Comparison of ENCODE assay signal across 8 mouse cellular contexts in the genomic region with DNA sequence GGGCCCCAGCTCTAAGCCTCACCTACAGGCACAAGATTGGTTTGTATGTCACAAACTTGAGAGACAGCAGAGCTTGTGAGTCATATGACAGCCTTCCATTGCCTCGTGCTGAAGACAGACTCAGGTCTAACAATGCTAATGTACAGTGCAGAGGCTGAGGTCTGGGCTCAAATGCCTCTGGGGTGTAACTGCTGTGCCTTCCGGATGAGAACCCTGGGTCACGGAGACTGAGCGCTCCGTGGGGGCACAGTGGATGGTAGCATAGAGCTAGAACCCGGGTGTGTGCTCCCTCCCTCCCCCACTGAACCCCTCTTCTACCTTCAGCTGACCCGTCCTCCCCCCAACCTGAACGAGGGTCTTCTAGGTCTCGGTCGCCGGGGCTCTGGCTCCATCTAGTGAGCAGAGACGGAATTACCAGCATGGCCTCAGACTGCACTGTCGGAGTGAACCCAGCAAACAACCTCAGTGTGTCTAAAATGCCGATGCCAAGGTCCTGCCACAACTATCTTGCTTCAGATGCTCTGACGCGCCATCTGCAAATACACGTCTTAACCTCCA.
DNase-seq lines count a peak whose midpoint lies in the region; ATAC-seq and TF ChIP-seq lines count a peak whose summit lies in the region.

No protein-coding gene starts in this region.

- TF ChIP-seq POLR2A in spleen, adult 2 months (IDR thresholded peaks at IDR 0.05; ENCODE audit: low read depth, low read length): no peak

- H3K4me1 ChIP-seq in spleen, adult 2 months (ENCODE audit: control insufficient read depth, insufficient read depth, insufficient read length): peaks cover 34% of the 10 kb centered on the region; the same call in 1 of the 2 replicates
- H3K4me1 ChIP-seq in kidney, embryonic 15.5 days: peaks cover 12% of the 10 kb centered on the region
- peaks cover 4% of the 10 kb centered on the region; the same call in 1 of the 2 replicates for H3K4me1 ChIP-seq in liver, postnatal 0 days (ENCODE audit: insufficient read depth)
- H3K4me1 ChIP-seq in neural tube, embryonic 15.5 days: peaks cover 6% of the 10 kb centered on the region

- peak in 1 of 2 experiments; percentile 59 for DNase-seq in spleen, adult 2 months (ENCODE audit: low read depth in 1 of 2, low spot score in 2 of 2)
- DNase-seq in spleen, postnatal 36 days (ENCODE audit: low spot score in 2 of 2): no peak
- peak; percentile 46 to 55 for DNase-seq in cerebellum, postnatal 36 days
- DNase-seq in gastrocnemius, postnatal 4 days (ENCODE audit: low spot score in 2 of 2): peak; percentile 35 to 43
- DNase-seq in liver, postnatal 0 days: peak; percentile 62
- DNase-seq in urinary bladder, postnatal 14 days (ENCODE audit: low spot score): peak; percentile 44

- no peaks in the 10 kb centered on the region for H3K36me3 ChIP-seq in spleen, adult 2 months (ENCODE audit: control insufficient read depth, insufficient read depth, low read length)
- no peaks in the 10 kb centered on the region for H3K36me3 ChIP-seq in kidney, embryonic 15.5 days
- no peaks in the 10 kb centered on the region for H3K36me3 ChIP-seq in liver, postnatal 0 days (replicated peaks; ENCODE audit: insufficient read depth, low read length)
- H3K36me3 ChIP-seq in neural tube, embryonic 15.5 days: no peaks in the 10 kb centered on the region

- H3K9ac ChIP-seq in kidney, embryonic 15.5 days: no peak overlapping the region
- no peak overlapping the region for H3K9ac ChIP-seq in liver, postnatal 0 days (replicated peaks)
- 0 out of 2 replicates have a peak overlapping the region, but pooled peaks have one; percentile 29 for H3K9ac ChIP-seq in neural tube, embryonic 15.5 days (replicated peaks)

- H3K4me2 ChIP-seq in kidney, embryonic 15.5 days: peak overlapping the region; percentile 45
- H3K4me2 ChIP-seq in liver, postnatal 0 days (ENCODE audit: low read depth, low read length): 0 out of 2 replicates have a peak overlapping the region, but pooled peaks have one; percentile 2
- H3K4me2 ChIP-seq in neural tube, embryonic 15.5 days: peak overlapping the region; percentile 52

- ATAC-seq in kidney, embryonic 15.5 days (replicated peaks; ENCODE audit: low FRiP score): no peak
- ATAC-seq in liver, postnatal 0 days: no peak
- no peak for ATAC-seq in neural tube, embryonic 15.5 days (ENCODE audit: low FRiP score)

- H3K27me3 ChIP-seq in spleen, adult 2 months (ENCODE audit: control insufficient read depth, insufficient read depth, low read length): no peaks in the 10 kb centered on the region
- peaks cover 47% of the 10 kb centered on the region for H3K27me3 ChIP-seq in kidney, embryonic 15.5 days
- H3K27me3 ChIP-seq in liver, postnatal 0 days (ENCODE audit: insufficient read depth, low read length): no peaks in the 10 kb centered on the region
- peaks cover 17% of the 10 kb centered on the region for H3K27me3 ChIP-seq in neural tube, embryonic 15.5 days (replicated peaks)

- no peak overlapping the region for H3K27ac ChIP-seq in spleen, adult 2 months (ENCODE audit: insufficient read depth, low read length)
- no peak overlapping the region for H3K27ac ChIP-seq in kidney, embryonic 15.5 days
- H3K27ac ChIP-seq in liver, postnatal 0 days (ENCODE audit: low read depth): no peak overlapping the region
- no peak overlapping the region for H3K27ac ChIP-seq in neural tube, embryonic 15.5 days (replicated peaks)

- H3K9me3 ChIP-seq in kidney, embryonic 15.5 days (replicated peaks): no peaks in the 10 kb centered on the region
- H3K9me3 ChIP-seq in liver, postnatal 0 days (ENCODE audit: low read length): no peaks in the 10 kb centered on the region
- no peaks in the 10 kb centered on the region for H3K9me3 ChIP-seq in neural tube, embryonic 15.5 days (replicated peaks)

- 16% methylated on average over 17 of the region's 17 CpGs for WGBS in spleen, adult 2 months
- WGBS in kidney, embryonic 15.5 days: 6% methylated on average over 17 of the region's 17 CpGs
- 10% methylated on average over 17 of the region's 17 CpGs for WGBS in liver, postnatal 0 days (ENCODE audit: insufficient replicate concordance)
- 6% methylated on average over 17 of the region's 17 CpGs for WGBS in neural tube, embryonic 15.5 days

- TF ChIP-seq CTCF in spleen, adult 2 months (IDR thresholded peaks at IDR 0.05; ENCODE audit: extremely low read depth, insufficient read depth, insufficient read length, insufficient replicate concordance): peak; percentile 86; the same call in 1 of the 2 replicates
- peak; percentile 87 for TF ChIP-seq CTCF in liver, postnatal 0 days (IDR thresholded peaks at IDR 0.05; ENCODE audit: low read depth)

- TF ChIP-seq EP300 in liver, postnatal 0 days (IDR thresholded peaks at IDR 0.05; ENCODE audit: low read depth): no peak

- no peak overlapping the region for H3K4me3 ChIP-seq in spleen, adult 2 months (ENCODE audit: extremely low read depth, insufficient read depth, insufficient read length)
- H3K4me3 ChIP-seq in kidney, embryonic 15.5 days (replicated peaks): no peak overlapping the region
- H3K4me3 ChIP-seq in liver, postnatal 0 days (ENCODE audit: low read depth, low read length): no peak overlapping the region
- peak overlapping the region; percentile 11; the same call in 1 of the 2 replicates for H3K4me3 ChIP-seq in neural tube, embryonic 15.5 days (replicated peaks)

Comparison
In these comparisons a context has a peak if more than half of its experiments do, and no peak if none do; other contexts are left out.
1. DNase-seq: peak in cerebellum, postnatal 36 days (2 of 2), gastrocnemius, postnatal 4 days (2 of 2), liver, postnatal 0 days (single experiment) and urinary bladder, postnatal 14 days (single experiment); none in spleen, postnatal 36 days (0 of 2).
2. H3K4me2 ChIP-seq: peak in every context shown above with its lines; median percentile 52 in neural tube, embryonic 15.5 days; 45 in kidney, embryonic 15.5 days; 2 in liver, postnatal 0 days.